Mouse (Mus musculus) neural tube, embryonic 12.5 days (tissue): ENCODE results near the gene 9330159F19Rik. TPM values are rescaled to one million over a fixed set of nuclear protein-coding genes. Genes with fewer than 3 reads are reported as not detected.

ENCODE experiments used
- ATAC-seq: fragments of 200-750 bp; cut with Nextera tagmentation; 2 replicates; pipeline ENCODE4 v1.8.0; 2017; ENCODE audit warnings: low read depth, mild to moderate bottlenecking, moderate TSS enrichment, moderate library complexity; ENCODE audit not compliant: low FRiP score
- H3K27ac ChIP-seq: fragments of 300-500 bp; sonication (generic); 2 replicates; pipeline ENCODE4 v1.5.1; 2016
- H3K27me3 ChIP-seq: fragments of 300-500 bp; sonication (generic); replicated peaks from 2 replicates; pipeline ENCODE4 v1.6.1; 2016; ENCODE audit warnings: mild to moderate bottlenecking
- H3K36me3 ChIP-seq: fragments of 300-500 bp; sonication (generic); 2 replicates; pipeline ENCODE4 v1.6.1; 2016; ENCODE audit warnings: mild to moderate bottlenecking
- H3K4me1 ChIP-seq: fragments of 300-500 bp; sonication (generic); 2 replicates; pipeline ENCODE4 v1.6.1; 2016
- H3K4me2 ChIP-seq: fragments of 300-500 bp; sonication (generic); replicated peaks from 2 replicates; pipeline ENCODE4 v1.6.1; 2016; ENCODE audit warnings: mild to moderate bottlenecking
- H3K4me3 ChIP-seq: fragments of 300-500 bp; sonication (generic); 2 replicates; pipeline ENCODE4 v1.5.1; 2016
- H3K9ac ChIP-seq: fragments of 300-500 bp; sonication (generic); 2 replicates; pipeline ENCODE4 v1.6.1; 2016; ENCODE audit warnings: mild to moderate bottlenecking
- H3K9me3 ChIP-seq: fragments of 300-500 bp; sonication (generic); 2 replicates; pipeline ENCODE4 v1.6.1; 2016; ENCODE audit warnings: mild to moderate bottlenecking
- WGBS: fragments of 180-500 bp; shearing (Covaris S2); methylation state at CpG from one replicate; pipeline ENCODE4 v1.1.7; 2016; 5-methylcytosine and 5-hydroxymethylcytosine counted together
- polyA plus RNA-seq: library from polyadenylated mRNA; unstranded; fragments of >200 nt; fragmentation: Nextera tagmentation; extraction: Ambion mirVana; gene quantifications from 2 replicates; pipeline ENCODE4 v1.2.1, GENCODE M21; 2016

Gene 9330159F19Rik
- 12.8 and 13.8 TPM in 2 replicates for polyA plus RNA-seq

DNA sequence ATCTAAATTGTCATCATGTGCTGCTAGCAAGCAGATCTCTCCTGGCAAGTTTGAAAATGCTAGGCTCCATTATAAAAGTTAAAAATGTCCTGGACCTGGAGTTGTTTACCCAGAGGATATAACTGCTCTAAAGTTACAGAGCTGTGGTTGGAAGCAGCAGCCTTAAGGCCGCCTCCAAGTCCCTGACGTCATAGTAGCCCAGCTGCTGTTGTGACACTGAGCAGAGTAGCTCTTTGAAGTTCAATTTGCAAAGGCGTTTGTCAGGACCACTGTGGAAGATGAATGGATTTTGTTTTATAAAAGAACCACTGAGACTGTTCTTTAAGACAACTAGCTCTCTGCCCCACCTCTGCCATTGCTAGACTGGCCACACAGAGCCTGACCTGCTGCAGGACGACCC is at the start of gene 9330159F19Rik:
9330159F19Rik (plus strand) TSS at position 154 of the 400 bp plus-strand sequence.
- 11% methylated on average over 4 of the region's 4 CpGs for WGBS
- H3K27ac ChIP-seq: no peak within 1 kb of the TSS; the same call in 1 of the 2 replicates

DNA sequence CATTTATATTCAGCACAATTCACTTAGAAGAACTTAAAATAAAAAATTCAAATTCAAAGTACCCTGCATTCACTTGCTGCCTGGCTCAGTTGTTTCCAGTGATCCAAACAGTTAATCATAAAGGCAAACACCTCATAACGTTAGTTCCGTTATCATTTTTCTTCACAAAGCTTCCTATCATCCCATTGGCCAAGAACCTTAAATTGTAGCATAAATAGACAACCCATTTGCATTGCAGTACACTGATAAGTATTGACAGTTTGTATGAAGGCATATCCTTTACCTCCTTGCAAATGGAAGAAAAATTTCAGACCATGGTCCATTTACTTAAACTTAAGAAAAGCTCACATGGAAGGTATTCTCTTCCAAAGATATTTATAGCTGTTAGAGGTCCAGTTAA is 49.7 kb upstream of the 9330159F19Rik start:
- Histone ChIP-seq H3K36me3 (peaks cover 43% of the 10 kb centered on the region), H3K27ac (no peak overlapping the region), H3K27me3 (no peaks in the 10 kb centered on the region), H3K4me3 (no peak overlapping the region), H3K9ac (no peak overlapping the region), H3K9me3 (no peaks in the 10 kb centered on the region), H3K4me2 (no peak overlapping the region), H3K4me1 (no peaks in the 10 kb centered on the region)
- no peak for ATAC-seq
- WGBS: 80% methylated on average over 2 of the region's 2 CpGs

More for the DNA sequence above, at the start of gene 9330159F19Rik:
- peak; percentile 82; the same call in 1 of the 2 replicates for ATAC-seq
- no peaks in the 10 kb centered on the region for H3K27me3 ChIP-seq
- H3K4me2 ChIP-seq: no peak within 1 kb of the TSS
- H3K9me3 ChIP-seq: no peaks in the 10 kb centered on the region
- no peaks in the 10 kb centered on the region for H3K36me3 ChIP-seq
- no peak within 1 kb of the TSS for H3K9ac ChIP-seq
- no peaks in the 10 kb centered on the region for H3K4me1 ChIP-seq
- H3K4me3 ChIP-seq: no peak within 1 kb of the TSS

DNA sequence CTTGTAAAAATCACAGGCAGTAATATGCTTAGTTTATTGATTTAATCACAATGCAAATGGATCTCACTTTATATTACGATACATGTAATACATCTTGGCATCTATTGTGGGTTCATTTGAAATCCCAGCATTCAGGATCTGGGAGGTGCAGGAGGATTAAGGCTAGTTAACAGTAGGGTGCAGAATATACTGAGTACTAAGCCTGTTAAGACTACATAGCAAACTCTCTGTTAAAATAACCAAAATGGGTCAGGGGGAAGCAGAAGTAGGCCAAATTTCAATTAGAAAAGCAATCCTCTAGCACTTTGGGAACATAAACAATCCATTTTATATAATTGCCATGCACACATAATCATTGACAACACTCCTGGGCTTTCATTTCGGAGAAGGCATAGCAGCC is 37.6 kb upstream of the 9330159F19Rik start:
- ATAC-seq: no peak
- whole genome bisulfite sequencing: 87% methylated on average over 2 of the region's 2 CpGs
- H3K36me3 ChIP-seq: peaks cover 48% of the 10 kb centered on the region

DNA sequence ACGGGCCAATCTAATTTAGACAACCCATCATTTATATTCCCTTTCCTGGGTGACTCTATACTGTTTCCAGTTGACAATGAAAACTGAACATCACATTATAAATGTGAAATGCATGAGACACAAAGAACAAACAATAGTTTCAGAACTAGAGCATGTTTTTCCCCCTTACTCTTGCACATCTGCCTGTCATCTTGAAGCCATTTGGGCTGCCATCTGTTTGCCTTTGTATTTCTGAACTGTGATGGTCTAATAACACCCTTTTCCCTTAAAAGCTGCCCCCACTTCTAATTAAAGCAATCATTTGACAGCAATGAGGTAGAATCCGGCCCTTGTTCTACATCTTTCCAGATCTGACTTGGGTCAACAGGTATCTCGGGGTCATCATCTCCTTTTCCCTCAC is 35.8 kb upstream of the 9330159F19Rik start:
- Histone ChIP-seq H3K36me3 (peaks cover 45% of the 10 kb centered on the region), H3K27ac (no peak overlapping the region), H3K4me3 (no peak overlapping the region), H3K4me2 (no peak overlapping the region), H3K9me3 (peaks cover 4% of the 10 kb centered on the region; the same call in 1 of the 2 replicates), H3K9ac (no peak overlapping the region), H3K4me1 (no peaks in the 10 kb centered on the region), H3K27me3 (no peaks in the 10 kb centered on the region)
- 88% methylated on average over 3 of the region's 3 CpGs for WGBS
- ATAC-seq: no peak

More for the DNA sequence above, 37.6 kb upstream of the 9330159F19Rik start:
- no peaks in the 10 kb centered on the region for H3K27me3 ChIP-seq
- no peaks in the 10 kb centered on the region for H3K4me1 ChIP-seq
- no peak overlapping the region for H3K4me2 ChIP-seq
- H3K9me3 ChIP-seq: peaks cover 4% of the 10 kb centered on the region; the same call in 1 of the 2 replicates
- H3K9ac ChIP-seq: no peak overlapping the region
- H3K4me3 ChIP-seq: no peak overlapping the region
- H3K27ac ChIP-seq: no peak overlapping the region

DNA sequence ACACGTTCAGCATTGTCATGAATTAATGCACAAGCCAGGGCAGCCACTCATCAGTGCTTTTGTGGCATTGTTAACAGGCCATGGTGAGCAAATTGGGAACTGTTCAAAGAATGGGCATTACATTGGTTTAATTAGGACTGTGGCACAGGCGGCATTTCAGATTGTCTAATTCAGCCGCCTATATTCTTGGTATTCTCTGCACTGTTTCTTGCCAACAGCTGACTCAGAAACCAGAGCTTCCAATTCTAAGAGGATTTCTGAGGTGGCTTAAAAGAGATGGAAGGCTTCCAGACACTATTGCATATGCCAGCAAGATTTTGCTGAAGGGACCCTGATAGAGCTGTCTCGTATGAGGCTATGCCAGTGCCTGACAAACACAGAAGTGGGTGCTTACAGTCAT is 34.5 kb upstream of the 9330159F19Rik start:
- Histone ChIP-seq H3K27ac (no peak overlapping the region), H3K4me2 (no peak overlapping the region), H3K9me3 (no peaks in the 10 kb centered on the region), H3K4me1 (no peaks in the 10 kb centered on the region), H3K9ac (no peak overlapping the region), H3K36me3 (peaks cover 45% of the 10 kb centered on the region), H3K4me3 (no peak overlapping the region), H3K27me3 (no peaks in the 10 kb centered on the region)
- WGBS: 92% methylated on average over 4 of the region's 4 CpGs
- no peak for ATAC-seq

DNA sequence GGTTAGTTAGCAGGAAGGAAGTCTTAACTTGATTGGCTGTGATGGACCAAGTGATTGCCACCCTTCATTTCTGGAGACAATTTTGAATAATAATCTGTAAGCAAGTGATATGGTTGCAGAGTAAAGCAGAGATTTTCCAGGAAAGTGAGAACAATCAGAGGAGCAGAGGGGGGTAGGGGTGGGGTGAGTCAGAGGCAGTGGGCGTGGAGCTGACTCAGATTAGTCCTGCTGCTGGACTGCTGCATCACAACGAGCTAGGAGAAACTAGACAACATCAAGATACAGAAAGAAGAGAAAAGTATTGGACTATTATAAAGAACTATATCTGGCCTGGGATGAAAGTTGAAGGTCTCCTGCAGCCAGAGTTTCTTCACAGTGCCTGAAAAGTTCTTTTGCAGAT is 33.4 kb upstream of the 9330159F19Rik start:
- Histone ChIP-seq H3K9ac (no peak overlapping the region), H3K27ac (no peak overlapping the region), H3K9me3 (no peaks in the 10 kb centered on the region), H3K4me3 (no peak overlapping the region), H3K4me2 (no peak overlapping the region), H3K4me1 (no peaks in the 10 kb centered on the region), H3K27me3 (no peaks in the 10 kb centered on the region), H3K36me3 (peaks cover 45% of the 10 kb centered on the region)
- 67% methylated on average over 2 of the region's 2 CpGs for WGBS
- ATAC-seq: no peak

DNA sequence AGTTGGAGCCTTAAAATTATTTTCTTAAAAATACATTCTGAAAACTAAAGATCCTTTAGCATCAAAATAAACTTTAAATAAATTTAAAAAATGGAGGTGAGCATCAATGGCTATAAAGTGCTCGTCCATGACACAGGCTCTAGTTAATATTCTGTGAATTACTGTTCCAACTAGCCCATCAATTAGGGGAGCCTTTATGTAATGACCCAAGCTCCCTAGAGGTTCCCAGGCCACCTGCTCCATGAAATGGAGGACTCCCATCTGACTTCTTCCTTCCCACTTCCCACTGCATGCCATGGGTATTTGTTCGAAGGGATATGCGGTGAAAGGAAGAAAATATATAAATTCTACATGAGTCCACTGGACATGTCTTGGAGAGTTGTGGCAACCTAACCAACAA is 31.2 kb upstream of the 9330159F19Rik start:
- H3K4me3 ChIP-seq: no peak overlapping the region
- 67% methylated on average over 3 of the region's 3 CpGs for WGBS
- H3K27ac ChIP-seq: no peak overlapping the region
- H3K4me1 ChIP-seq: no peaks in the 10 kb centered on the region
- no peaks in the 10 kb centered on the region for H3K27me3 ChIP-seq
- peaks cover 34% of the 10 kb centered on the region for H3K36me3 ChIP-seq
- no peak overlapping the region for H3K4me2 ChIP-seq
- ATAC-seq: peak; percentile 75; the same call in 1 of the 2 replicates
- no peaks in the 10 kb centered on the region for H3K9me3 ChIP-seq
- H3K9ac ChIP-seq: no peak overlapping the region

DNA sequence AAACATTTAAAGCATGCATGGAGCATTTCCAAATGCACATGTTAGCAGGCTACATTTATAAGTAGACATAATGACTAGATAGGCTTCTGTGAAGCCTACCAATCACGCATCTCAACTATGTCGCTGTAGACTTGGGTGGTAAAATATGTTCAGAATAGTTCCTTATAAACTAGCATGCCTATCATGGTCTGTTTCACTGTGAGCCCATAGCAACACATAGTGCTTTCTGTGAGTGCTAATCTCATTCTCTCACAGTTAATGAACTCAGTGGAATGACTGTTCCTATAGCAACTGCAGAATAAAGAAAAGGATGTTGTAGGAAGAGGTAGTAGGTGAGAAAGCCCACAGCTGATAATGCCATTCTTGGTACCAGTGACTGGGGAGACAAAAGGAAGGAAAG is 30.4 kb upstream of the 9330159F19Rik start:
- Histone ChIP-seq H3K27me3 (no peaks in the 10 kb centered on the region), H3K4me1 (no peaks in the 10 kb centered on the region), H3K4me2 (no peak overlapping the region), H3K9ac (no peak overlapping the region), H3K9me3 (no peaks in the 10 kb centered on the region), H3K4me3 (no peak overlapping the region), H3K36me3 (peaks cover 26% of the 10 kb centered on the region), H3K27ac (no peak overlapping the region)
- 89% methylated on average over 2 of the region's 2 CpGs for WGBS
- no peak; the same call in 1 of the 2 replicates for ATAC-seq

DNA sequence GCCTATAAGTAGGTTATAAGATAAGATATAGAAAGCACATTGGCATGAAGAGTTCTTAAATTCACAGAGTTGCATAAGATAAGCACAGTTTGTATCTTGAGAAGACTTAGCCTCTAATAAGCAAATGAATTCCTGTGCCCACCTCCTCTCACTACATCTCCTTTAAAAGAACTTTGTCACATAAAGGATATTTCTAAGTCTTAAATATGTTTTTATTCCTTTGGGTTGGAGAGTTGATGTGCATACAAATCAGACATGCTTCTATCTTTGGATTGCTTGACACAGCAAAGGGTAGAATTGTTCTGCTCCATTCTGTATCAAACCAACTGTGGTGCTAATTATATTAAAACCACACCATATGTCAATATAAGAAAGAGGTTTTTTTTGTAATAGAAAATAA is 17.6 kb upstream of the 9330159F19Rik start:
- H3K27me3 ChIP-seq: no peaks in the 10 kb centered on the region
- no peak overlapping the region for H3K4me2 ChIP-seq
- no peaks in the 10 kb centered on the region for H3K4me1 ChIP-seq
- peaks cover 42% of the 10 kb centered on the region for H3K36me3 ChIP-seq
- H3K9me3 ChIP-seq: no peaks in the 10 kb centered on the region
- no peak overlapping the region for H3K4me3 ChIP-seq
- no peak for ATAC-seq
- H3K9ac ChIP-seq: no peak overlapping the region
- H3K27ac ChIP-seq: no peak overlapping the region

DNA sequence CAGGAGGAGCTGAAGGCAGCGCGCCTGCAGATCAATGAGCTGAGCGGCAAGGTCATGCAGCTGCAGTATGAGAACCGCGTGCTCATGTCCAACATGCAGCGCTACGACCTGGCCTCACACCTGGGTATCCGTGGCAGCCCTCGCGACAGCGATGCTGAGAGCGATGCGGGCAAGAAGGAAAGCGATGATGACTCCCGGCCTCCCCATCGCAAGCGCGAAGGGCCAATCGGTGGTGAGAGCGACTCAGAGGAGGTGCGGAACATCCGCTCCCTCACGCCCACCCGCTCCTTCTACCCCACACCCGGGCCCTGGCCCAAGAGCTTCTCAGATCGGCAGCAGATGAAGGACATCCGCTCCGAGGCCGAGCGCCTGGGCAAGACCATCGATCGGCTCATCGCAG is 14.6 kb upstream of the 9330159F19Rik start:
- 95% methylated on average over 33 of the region's 33 CpGs for WGBS
- no peak for ATAC-seq
- Histone ChIP-seq H3K4me3 (no peak overlapping the region), H3K9me3 (no peaks in the 10 kb centered on the region), H3K4me1 (no peaks in the 10 kb centered on the region), H3K36me3 (peaks cover 54% of the 10 kb centered on the region), H3K27me3 (no peaks in the 10 kb centered on the region), H3K9ac (no peak overlapping the region), H3K27ac (no peak overlapping the region), H3K4me2 (no peak overlapping the region)

DNA sequence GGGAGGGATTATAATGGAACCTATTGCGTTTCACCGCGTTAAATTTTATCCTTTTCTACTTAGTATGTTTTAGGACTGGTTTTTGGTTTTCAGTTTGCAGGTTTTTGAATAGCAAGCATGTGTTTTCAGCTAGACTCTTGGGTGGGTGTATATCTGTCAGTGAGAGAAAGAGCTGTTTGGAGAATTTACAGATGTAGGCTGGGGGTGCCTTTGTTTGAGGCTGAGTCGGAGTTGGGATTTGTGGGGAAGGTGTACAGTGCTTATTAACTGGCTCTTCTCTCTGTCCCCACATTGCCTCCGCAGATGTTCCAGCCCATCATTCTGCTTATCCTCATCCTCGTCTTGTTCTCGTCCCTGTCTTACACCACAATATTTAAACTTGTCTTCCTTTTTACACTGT is 12.8 kb upstream of the 9330159F19Rik start, which contains the start of gene Gm49353:
Gm49353 (plus strand) TSS at position 313 of the 400 bp plus-strand sequence.
- WGBS: 84% methylated on average over 7 of the region's 7 CpGs
- peaks cover 58% of the 10 kb centered on the region for H3K36me3 ChIP-seq
- no peak within 1 kb of the TSS for H3K4me3 ChIP-seq
- H3K27me3 ChIP-seq: no peaks in the 10 kb centered on the region
- no peak within 1 kb of the TSS for H3K27ac ChIP-seq
- H3K9me3 ChIP-seq: no peaks in the 10 kb centered on the region
- H3K4me1 ChIP-seq: no peaks in the 10 kb centered on the region
- H3K4me2 ChIP-seq: no peak within 1 kb of the TSS
- no peak within 1 kb of the TSS for H3K9ac ChIP-seq
- no peak for ATAC-seq

DNA sequence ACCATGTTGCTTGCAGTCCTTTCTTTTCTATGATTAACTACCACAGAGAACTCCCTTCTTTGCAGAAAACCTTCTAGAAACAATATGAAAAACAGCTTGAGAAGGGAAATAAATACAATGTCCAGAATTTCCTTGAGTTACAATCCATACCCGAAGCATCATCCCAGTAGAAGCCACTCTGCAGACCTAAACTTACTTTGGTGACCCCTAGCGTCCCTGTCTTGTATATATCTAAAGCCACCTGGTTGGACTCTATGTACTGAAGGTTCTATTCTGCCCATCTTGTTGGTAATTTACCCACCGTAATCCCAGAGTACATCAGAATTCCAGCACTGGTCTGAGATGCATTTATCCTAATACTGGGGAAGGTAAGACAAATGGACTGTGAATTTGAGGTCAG is 11.6 kb upstream of the 9330159F19Rik start:
- no peaks in the 10 kb centered on the region for H3K9me3 ChIP-seq
- H3K4me1 ChIP-seq: no peaks in the 10 kb centered on the region
- H3K27me3 ChIP-seq: no peaks in the 10 kb centered on the region
- H3K4me3 ChIP-seq: no peak overlapping the region
- WGBS: 85% methylated on average over 3 of the region's 3 CpGs
- ATAC-seq: no peak
- no peak overlapping the region for H3K4me2 ChIP-seq
- H3K27ac ChIP-seq: no peak overlapping the region
- H3K9ac ChIP-seq: no peak overlapping the region
- peaks cover 57% of the 10 kb centered on the region for H3K36me3 ChIP-seq

DNA sequence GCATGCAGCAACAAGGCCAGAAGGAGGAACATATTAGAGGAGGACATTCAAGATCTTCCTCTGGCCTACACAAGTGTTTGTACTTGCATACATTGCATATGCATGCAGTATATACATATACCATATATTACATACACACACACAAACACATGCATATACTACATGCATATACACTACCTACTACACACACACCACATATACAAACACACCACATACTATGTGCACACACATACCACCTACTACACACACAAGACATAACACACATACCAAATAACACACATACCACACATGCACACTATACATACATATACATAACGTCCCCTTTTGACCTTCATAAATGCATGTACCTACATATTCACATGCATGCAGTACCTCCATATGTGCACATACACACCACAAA is 10.8 kb upstream of the 9330159F19Rik start:
- Histone ChIP-seq H3K4me3 (no peak overlapping the region), H3K27me3 (no peaks in the 10 kb centered on the region), H3K36me3 (peaks cover 54% of the 10 kb centered on the region), H3K4me2 (no peak overlapping the region), H3K9ac (no peak overlapping the region), H3K27ac (no peak overlapping the region), H3K4me1 (no peaks in the 10 kb centered on the region), H3K9me3 (no peaks in the 10 kb centered on the region)
- WGBS: 93% methylated on average over 1 of the region's 1 CpGs
- 0 out of 2 replicates have a peak, but pooled peaks have one; percentile 29 for ATAC-seq
